Mouse (Mus musculus) urinary bladder, postnatal 4 days (tissue): ENCODE data around the gene Socs7.

ENCODE experiments used
- DNase-seq, 2 experiments: peaks; one replicate each; pipeline ENCODE4 v3.0.0; 2021 to 2022; ENCODE audit warnings: low spot score in 2 of 2

Socs7 gene

GRCm38 (mm10) chr11:97442891-97443675, 80.7 kb downstream of the Socs7 start:
- no peak for DNase-seq

DNA sequence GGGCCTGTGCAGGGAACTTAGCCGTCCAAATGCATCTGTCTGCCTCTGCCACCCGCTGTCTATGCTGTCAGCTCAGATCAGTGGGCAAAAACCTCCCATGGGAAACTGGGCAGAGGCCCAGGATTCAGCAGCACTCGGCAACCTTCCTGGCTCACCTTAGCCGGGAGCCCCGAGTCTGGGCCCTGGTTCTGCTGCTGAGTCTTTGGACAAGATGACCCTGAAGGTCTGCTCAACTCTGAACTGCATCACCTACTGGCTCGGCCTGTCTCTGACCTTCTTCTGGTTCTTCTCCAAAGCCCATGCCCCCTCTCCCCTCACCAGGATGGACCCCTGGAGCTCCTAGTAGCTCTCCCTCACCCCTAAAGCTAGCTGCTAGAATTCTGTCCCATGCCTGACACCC, 83.2 kb downstream of the Socs7 start:
- no peak for DNase-seq

- DNase-seq = no peak
Measured at GRCm38 (mm10) chr11:97445999-97446511, 83.7 kb downstream of the Socs7 start.

GRCm38 (mm10) chr11:97447979-97448378, 85.6 kb downstream of the Socs7 start:
- no peak for DNase-seq
